Mouse (Mus musculus): ENCODE measurements around the gene Apol11a. TPM values are rescaled to one million over a fixed set of nuclear protein-coding genes. Genes with fewer than 3 reads are reported as not detected.
"Not testable (repeated sequence)": the region's sequence is repeated elsewhere in the genome, so short reads cannot be mapped to it uniquely, and the experiment has no call there.

Apol11a gene
- not detected in 2 replicates for polyA plus RNA-seq (2015; fragmentation: Nextera tagmentation; extraction: Ambion mirVana)

DNA sequence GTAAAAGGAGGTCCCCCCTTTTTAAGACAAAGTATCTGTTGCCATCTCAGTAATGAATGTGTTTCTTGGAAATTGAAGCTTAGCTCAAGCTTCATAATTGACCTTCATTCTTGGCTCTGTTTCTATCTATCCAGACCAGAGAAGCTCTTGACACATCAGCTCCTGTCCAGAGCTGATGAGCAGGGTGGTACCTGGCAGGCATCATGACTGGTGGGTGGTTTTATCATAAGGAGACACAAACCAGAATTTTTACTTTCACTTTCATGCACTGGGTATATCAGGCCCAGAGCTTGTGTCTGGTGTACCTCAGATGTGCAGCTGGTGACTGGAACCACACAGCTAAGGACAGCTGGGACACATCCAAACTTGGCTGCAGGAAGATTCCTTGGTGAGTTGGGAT lies at the start of gene Apol11a:
Apol11a (plus strand) TSS at position 306 of the 400 bp plus-strand sequence.
- H3K9ac ChIP-seq; H3K27ac ChIP-seq (replicated peaks); H3K4me1 ChIP-seq; ATAC-seq (ENCODE audit: insufficient number of reproducible peaks, low FRiP score, low TSS enrichment, low read depth); H3K27me3 ChIP-seq; H3K9me3 ChIP-seq (replicated peaks); H3K4me2 ChIP-seq (replicated peaks); H3K36me3 ChIP-seq; H3K4me3 ChIP-seq (replicated peaks): not testable (repeated sequence)

DNA sequence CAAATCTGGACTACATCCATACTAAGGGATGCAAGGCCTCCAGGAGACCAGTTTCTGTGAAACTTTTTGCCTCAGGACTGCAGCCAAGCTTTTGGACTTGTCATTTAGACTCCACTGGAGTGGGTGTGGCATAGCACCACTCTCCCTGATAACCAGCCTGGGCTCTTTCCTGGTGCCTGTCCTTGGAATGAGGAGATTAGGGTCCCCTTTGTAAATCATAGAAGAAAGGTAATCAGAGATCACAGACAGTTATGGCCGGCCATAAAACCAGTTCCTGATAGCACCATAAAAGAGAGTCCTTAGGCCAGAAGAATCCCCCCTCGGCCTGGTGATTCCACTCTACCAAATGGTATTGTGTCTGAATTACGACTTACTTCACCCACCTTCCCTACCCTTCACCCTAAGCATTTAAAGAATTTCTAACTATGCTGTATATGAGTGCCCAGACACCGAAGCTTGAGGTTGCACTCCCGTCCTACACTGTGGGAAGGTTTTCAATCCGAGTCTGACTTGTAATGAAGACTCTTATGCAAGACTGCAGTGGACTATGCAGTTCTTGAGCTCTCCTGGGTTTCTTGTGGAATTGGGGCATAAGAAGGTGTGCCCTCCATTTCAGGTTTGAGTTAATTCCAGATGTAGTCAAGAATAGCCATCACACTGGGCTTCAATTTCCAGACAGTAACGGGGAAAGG lies 33.2 kb upstream of the Apol11a start:
- H3K9ac ChIP-seq; H3K36me3 ChIP-seq; H3K27me3 ChIP-seq; H3K4me2 ChIP-seq (replicated peaks); H3K27ac ChIP-seq (replicated peaks); H3K9me3 ChIP-seq (replicated peaks); H3K4me1 ChIP-seq; H3K4me3 ChIP-seq (replicated peaks); ATAC-seq (ENCODE audit: insufficient number of reproducible peaks, low FRiP score, low TSS enrichment, low read depth): not testable (repeated sequence)
- WGBS: 83% methylated on average over 7 of the region's 7 CpGs

DNA sequence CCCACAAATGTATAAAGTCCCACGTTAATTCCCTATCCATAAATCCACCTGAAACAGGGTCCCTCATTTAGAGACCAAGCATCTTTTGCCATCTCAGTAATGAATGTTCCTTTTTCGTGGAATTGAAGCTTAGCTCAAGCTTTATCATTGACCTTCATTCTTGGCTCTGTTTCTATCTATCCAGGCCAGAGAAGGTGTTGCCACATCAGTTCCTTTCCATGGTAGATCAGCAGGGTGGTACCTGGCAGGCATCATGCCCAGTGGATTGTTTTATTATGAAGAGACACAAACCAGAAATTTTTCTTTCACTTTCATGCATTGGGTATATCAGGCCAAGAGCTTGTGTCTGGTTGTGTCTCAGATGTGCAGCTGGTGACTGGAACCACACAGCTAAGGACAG lies 31.4 kb upstream of the Apol11a start, which contains the start of gene Apol10a:
Apol10a (plus strand) TSS at position 355 of the 400 bp plus-strand sequence.
- H3K27me3 ChIP-seq; H3K36me3 ChIP-seq; H3K9ac ChIP-seq; H3K4me3 ChIP-seq (replicated peaks); H3K4me1 ChIP-seq; H3K27ac ChIP-seq (replicated peaks); H3K9me3 ChIP-seq (replicated peaks); ATAC-seq (ENCODE audit: insufficient number of reproducible peaks, low FRiP score, low TSS enrichment, low read depth); H3K4me2 ChIP-seq (replicated peaks): not testable (repeated sequence)
- WGBS: 75% methylated on average over 2 of the region's 2 CpGs

DNA sequence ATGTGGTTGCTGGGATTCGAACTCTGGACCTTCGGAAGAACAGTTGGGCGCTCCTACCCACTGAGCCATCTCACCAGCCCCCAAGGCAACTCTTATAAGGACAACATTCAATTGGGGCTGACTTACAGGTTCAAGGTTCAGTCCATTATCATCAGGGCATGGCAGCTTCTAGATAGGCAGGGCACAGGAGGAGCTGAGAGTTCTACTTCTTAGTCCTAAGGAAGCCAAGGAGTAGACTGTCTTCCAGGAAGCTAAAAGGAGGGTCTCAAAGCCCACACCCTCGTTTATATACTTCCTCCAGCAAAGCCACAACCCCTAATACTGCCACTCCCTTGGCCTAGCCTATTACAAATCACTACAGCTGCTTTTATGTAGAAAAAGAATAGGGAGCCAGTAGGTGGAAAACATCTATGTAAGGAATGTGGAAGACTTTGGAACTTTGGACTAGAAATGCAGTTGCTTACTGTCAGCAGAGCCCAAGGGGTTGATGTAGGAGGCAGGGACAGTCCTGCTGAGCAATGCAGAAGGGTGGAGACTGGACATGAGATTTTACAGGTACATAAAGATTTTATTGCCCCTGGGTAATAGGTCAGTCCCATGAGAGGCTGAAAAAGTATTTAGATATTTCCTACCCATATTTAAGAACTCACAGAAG lies 25.8 kb upstream of the Apol11a start:
- WGBS: 69% methylated on average over 4 of the region's 4 CpGs
- H3K4me1 ChIP-seq: no peaks in the 10 kb centered on the region
- no peaks in the 10 kb centered on the region for H3K36me3 ChIP-seq
- H3K27me3 ChIP-seq: no peaks in the 10 kb centered on the region
- ATAC-seq (ENCODE audit: insufficient number of reproducible peaks, low FRiP score, low TSS enrichment, low read depth): no peak
- no peak overlapping the region for H3K4me2 ChIP-seq (replicated peaks)
- H3K27ac ChIP-seq (replicated peaks): no peak overlapping the region
- H3K4me3 ChIP-seq (replicated peaks): no peak overlapping the region
- H3K9ac ChIP-seq: no peak overlapping the region
- H3K9me3 ChIP-seq (replicated peaks): no peaks in the 10 kb centered on the region

DNA sequence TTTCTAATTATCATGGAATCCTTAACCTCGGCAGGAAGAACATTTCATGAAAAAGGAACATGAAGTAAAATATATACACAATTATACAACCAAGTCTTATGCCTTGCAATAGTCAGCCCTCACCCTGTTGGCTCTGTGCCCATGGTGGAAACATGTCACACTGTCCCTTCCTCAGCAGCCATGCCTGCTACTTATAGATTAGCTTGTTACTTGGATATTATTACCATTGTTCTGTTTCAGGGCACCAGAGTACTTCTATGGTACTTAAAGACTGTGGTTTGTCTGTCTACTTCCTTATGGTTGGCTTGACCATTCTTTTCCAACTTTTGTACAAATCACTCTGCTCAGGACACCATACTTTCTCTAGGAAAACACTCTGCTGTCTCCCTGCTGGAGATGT lies 14.9 kb upstream of the Apol11a start:
- H3K4me1 ChIP-seq; H3K9me3 ChIP-seq (replicated peaks); H3K36me3 ChIP-seq; H3K27ac ChIP-seq (replicated peaks); H3K4me3 ChIP-seq (replicated peaks); H3K27me3 ChIP-seq; H3K9ac ChIP-seq; H3K4me2 ChIP-seq (replicated peaks); ATAC-seq (ENCODE audit: insufficient number of reproducible peaks, low FRiP score, low TSS enrichment, low read depth): not testable (repeated sequence)
- no CpG with 5 or more reads among the region's 1 CpGs for WGBS

DNA sequence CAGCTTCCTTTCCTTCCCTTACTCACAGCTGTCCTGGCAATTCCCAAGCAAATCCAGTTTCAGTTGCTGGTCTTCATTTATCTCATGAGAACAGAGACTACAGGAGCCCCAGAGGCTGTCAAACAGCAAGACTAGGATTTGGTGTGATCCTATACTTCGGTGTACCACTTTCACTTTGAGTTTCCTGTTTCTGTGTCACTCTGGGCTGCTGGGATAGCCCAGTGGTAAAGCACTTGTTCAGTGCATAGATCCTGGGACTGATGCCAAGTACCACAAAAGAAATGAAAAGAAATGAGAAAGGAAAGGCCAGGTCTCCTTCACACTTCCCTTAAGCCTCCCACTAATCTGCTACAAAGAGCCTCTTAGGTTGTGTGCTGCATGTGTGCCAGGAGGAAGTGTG lies 13.4 kb upstream of the Apol11a start:
- H3K9me3 ChIP-seq (replicated peaks); H3K27ac ChIP-seq (replicated peaks); H3K36me3 ChIP-seq; H3K4me2 ChIP-seq (replicated peaks); H3K9ac ChIP-seq; ATAC-seq (ENCODE audit: insufficient number of reproducible peaks, low FRiP score, low TSS enrichment, low read depth); H3K4me3 ChIP-seq (replicated peaks); H3K27me3 ChIP-seq; H3K4me1 ChIP-seq: not testable (repeated sequence)
- WGBS: 56% methylated on average over 1 of the region's 1 CpGs

DNA sequence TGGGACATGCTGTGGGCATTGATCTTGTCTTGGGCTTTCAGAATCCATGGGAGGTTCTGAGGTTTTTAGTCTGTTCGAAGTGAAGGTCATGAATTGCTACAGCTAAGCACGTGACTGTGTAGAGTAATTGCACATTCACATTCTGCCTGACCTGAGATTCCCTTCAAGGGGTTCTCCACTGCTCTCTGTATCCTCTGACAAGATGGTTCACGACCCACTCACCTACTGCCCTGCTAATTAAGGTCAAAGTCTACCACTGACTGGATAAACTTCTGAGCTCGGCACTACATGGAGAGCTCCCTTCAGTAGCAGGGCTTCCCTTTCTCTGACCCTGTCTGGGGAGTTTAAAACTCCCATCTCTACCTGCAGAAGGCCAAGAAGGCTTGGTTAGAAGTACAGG lies 12.5 kb downstream of the Apol11a start:
- H3K27ac ChIP-seq (replicated peaks); H3K4me2 ChIP-seq (replicated peaks); H3K4me1 ChIP-seq; H3K9ac ChIP-seq; H3K27me3 ChIP-seq; ATAC-seq (ENCODE audit: insufficient number of reproducible peaks, low FRiP score, low TSS enrichment, low read depth); H3K36me3 ChIP-seq; H3K4me3 ChIP-seq (replicated peaks); H3K9me3 ChIP-seq (replicated peaks): not testable (repeated sequence)
- 58% methylated on average over 4 of the region's 4 CpGs for WGBS

DNA sequence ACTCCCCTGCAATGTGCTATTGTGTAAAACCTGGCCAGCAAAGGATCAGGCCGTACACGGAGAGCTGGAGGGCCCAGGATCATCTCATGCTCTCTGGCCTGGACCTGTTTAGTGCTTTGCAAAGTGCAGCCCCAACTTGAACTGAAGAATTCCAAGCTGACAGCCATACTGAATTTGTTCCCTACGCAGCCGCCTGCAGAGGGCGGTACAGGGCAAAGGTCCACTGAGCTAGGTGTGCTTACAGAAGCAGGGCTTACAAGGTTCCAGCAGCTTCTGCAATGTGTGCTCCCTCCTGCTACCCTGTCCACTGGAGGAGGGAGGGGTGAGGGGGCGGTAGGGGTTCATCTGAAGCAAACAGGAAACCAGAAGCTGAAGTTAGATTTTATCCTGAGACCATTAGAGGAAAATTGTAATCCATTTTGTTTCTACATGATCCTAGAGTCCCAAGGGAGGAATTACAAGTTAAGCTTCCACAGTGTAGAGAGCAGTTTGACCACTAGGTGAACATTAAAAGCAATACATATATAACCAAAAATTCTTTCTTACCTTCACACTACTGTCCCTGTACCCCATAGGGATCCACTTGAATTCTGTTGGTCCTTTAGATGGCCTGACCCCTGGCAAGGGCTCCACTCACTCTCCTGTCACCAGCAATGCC lies 15.2 kb downstream of the Apol11a start:
- not testable (repeated sequence) for H3K27me3 ChIP-seq; H3K4me1 ChIP-seq; H3K4me3 ChIP-seq (replicated peaks); H3K4me2 ChIP-seq (replicated peaks); H3K27ac ChIP-seq (replicated peaks); H3K9ac ChIP-seq; H3K36me3 ChIP-seq; H3K9me3 ChIP-seq (replicated peaks); ATAC-seq (ENCODE audit: insufficient number of reproducible peaks, low FRiP score, low TSS enrichment, low read depth)
- WGBS: 17% methylated on average over 6 of the region's 6 CpGs

DNA sequence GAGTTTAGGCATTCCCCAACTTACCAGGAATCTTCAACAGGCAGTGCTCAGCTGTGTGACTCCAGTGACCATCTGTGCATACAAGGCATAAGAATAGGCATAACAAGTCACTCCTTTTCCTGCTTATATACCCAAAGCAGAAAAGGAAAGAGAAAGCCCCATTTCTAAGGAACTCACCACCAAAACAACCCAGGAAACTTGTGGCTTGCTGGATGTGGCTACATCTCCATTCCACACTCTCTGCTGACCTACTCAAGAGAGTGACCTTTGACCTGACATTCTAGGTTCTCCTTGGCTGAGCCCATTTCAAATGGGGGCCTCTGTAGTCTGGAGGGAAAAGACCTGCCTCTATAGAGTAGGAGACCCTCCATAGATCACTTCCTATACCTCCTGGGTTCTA lies 25.1 kb downstream of the Apol11a start, which contains the start of gene Apol7c:
Apol7c (minus strand) TSS at position 101 of the 400 bp plus-strand sequence.
- no peak for ATAC-seq (ENCODE audit: insufficient number of reproducible peaks, low FRiP score, low TSS enrichment, low read depth)
- Histone ChIP-seq H3K9ac (no peak within 1 kb of the TSS), H3K4me3 (replicated peaks) (no peak within 1 kb of the TSS), H3K36me3 (no peaks in the 10 kb centered on the region), H3K27ac (replicated peaks) (no peak within 1 kb of the TSS), H3K9me3 (replicated peaks) (no peaks in the 10 kb centered on the region), H3K4me1 (no peaks in the 10 kb centered on the region), H3K4me2 (replicated peaks) (no peak within 1 kb of the TSS), H3K27me3 (no peaks in the 10 kb centered on the region)

DNA sequence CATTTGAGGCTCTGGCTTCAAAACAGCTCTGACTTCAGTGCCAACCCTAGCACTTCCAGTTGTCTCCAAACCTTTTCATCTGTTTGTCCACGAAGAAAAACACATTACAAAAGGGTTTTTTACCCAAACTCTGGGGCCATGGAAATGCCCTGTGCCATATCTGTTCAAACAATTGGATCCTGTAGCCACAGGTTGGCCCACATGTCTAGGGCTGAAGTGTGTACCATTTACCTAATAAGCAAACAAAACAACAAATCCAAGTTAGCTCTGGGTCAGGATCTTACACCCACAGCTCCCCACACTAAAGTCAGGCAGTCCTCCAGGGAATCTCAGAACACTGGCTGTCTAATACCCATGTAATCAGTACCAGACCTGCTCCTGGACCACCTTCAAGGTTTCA lies 31.1 kb downstream of the Apol11a start:
- H3K4me2 ChIP-seq (replicated peaks); H3K4me1 ChIP-seq; H3K9me3 ChIP-seq (replicated peaks); ATAC-seq (ENCODE audit: insufficient number of reproducible peaks, low FRiP score, low TSS enrichment, low read depth); H3K36me3 ChIP-seq; H3K27me3 ChIP-seq; H3K9ac ChIP-seq; H3K4me3 ChIP-seq (replicated peaks); H3K27ac ChIP-seq (replicated peaks): not testable (repeated sequence)
- 36% methylated on average over 1 of the region's 1 CpGs for WGBS

DNA sequence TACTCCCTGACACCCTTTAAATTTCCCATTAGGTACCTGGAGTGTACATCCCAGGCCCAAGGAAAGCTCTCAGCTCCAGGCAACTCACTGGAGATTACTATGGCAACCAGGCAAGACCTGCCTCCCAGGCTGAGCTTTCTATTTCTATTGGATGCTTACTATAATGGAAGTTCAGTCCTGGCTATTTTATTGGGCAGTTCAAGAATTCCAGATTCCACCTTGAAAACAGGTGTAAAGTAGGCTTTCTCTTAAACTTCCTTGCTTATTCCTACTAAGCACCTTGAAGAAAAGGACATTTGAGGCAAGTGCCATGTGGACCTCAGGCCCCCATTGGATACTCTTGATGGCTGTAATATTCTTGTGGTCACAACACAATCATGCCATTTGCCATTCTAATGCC lies 53.7 kb downstream of the Apol11a start, which contains the start of gene 1700025B11Rik:
1700025B11Rik (minus strand) TSS at position 101 of the 400 bp plus-strand sequence.
- Histone ChIP-seq H3K27me3 (no peaks in the 10 kb centered on the region), H3K27ac (replicated peaks) (no peak within 1 kb of the TSS), H3K4me1 (no peaks in the 10 kb centered on the region), H3K9ac (no peak within 1 kb of the TSS), H3K4me2 (replicated peaks) (no peak within 1 kb of the TSS), H3K36me3 (no peaks in the 10 kb centered on the region), H3K4me3 (replicated peaks) (no peak within 1 kb of the TSS), H3K9me3 (replicated peaks) (no peaks in the 10 kb centered on the region)
- no peak for ATAC-seq (ENCODE audit: insufficient number of reproducible peaks, low FRiP score, low TSS enrichment, low read depth)
